Mouse (Mus musculus) heart, embryonic 11.5 days (tissue): ENCODE data around the gene Rin2. TPM values are rescaled to one million over a fixed set of nuclear protein-coding genes. Genes with fewer than 3 reads are reported as not detected.

Experiments
- ATAC-seq: fragments of 200-750 bp; cut with Nextera tagmentation; replicated peaks from 2 replicates; pipeline ENCODE4 v1.8.0; 2017; ENCODE audit warnings: moderate library complexity; ENCODE audit not compliant: insufficient number of reproducible peaks, low FRiP score, low TSS enrichment
- H3K27ac ChIP-seq: fragments of 300-500 bp; sonication (generic); 2 replicates; pipeline ENCODE4 v1.5.1; 2014; ENCODE audit warnings: mild to moderate bottlenecking, low read depth, low read length
- H3K27me3 ChIP-seq: fragments of 300-500 bp; sonication (generic); 2 replicates; pipeline ENCODE4 v1.6.1; 2014; ENCODE audit warnings: mild to moderate bottlenecking, low read length, mixed read lengths; ENCODE audit not compliant: control insufficient read depth, insufficient read depth
- H3K36me3 ChIP-seq: fragments of 300-500 bp; sonication (generic); 2 replicates; pipeline ENCODE4 v1.6.1; 2014; ENCODE audit warnings: mild to moderate bottlenecking, low read length, moderate library complexity, mixed read lengths; ENCODE audit not compliant: control insufficient read depth, insufficient read depth
- H3K4me1 ChIP-seq: fragments of 300-500 bp; sonication (generic); 2 replicates; pipeline ENCODE4 v1.6.1; 2014; ENCODE audit warnings: low read length; ENCODE audit not compliant: control insufficient read depth, insufficient read depth
- H3K4me2 ChIP-seq: fragments of 300-500 bp; sonication (generic); 2 replicates; pipeline ENCODE4 v1.6.1; 2014; ENCODE audit warnings: mild to moderate bottlenecking, moderate library complexity
- H3K4me3 ChIP-seq: fragments of 300-500 bp; sonication (generic); 2 replicates; pipeline ENCODE4 v1.5.1; 2014; ENCODE audit warnings: low read depth, low read length
- H3K9ac ChIP-seq: fragments of 300-500 bp; sonication (generic); 2 replicates; pipeline ENCODE4 v1.6.1; 2014; ENCODE audit warnings: mild to moderate bottlenecking, low read depth, low read length, moderate library complexity
- H3K9me3 ChIP-seq: fragments of 300-500 bp; sonication (generic); replicated peaks from 2 replicates; pipeline ENCODE4 v1.6.1; 2016; ENCODE audit warnings: low read length; ENCODE audit not compliant: control insufficient read depth
- WGBS: fragments of 180-500 bp; shearing (Covaris S2); extraction: QIAGEN DNeasy Blood & Tissue Kit; methylation state at CpG from one replicate; pipeline ENCODE4 v1.1.7; 2014; ENCODE audit not compliant: insufficient replicate concordance; 5-methylcytosine and 5-hydroxymethylcytosine counted together
- polyA plus RNA-seq: library from polyadenylated mRNA; unstranded; fragments of >200 nt; fragmentation: Nextera tagmentation; extraction: Ambion mirVana; gene quantifications from 2 replicates; pipeline ENCODE4 v1.2.1, GENCODE M21; 2014

The Rin2 gene
- polyA plus RNA-seq, 1 experiment from 2014 or later: 16.3 TPM

DNA sequence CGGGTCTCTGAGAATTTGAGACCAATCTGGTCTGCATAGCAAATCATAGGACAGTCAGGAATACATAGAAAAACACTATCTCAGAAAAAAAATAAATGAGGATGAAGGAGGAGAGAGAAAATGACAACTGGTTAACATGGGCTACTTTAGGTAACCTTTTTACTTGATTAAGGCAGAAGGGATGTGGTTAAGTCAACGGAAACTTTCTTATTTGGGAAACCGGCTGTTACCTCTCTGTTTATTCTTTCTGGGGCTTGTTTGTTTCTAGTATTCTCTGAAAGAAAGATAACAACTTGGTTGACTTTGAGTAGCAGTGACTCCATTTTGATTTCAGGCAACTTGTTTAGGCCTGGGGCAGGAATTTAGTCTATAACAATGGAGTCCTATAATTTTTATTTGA, 163.7 kb downstream of the Rin2 start:
- no peaks in the 10 kb centered on the region for H3K36me3 ChIP-seq
- no peak overlapping the region for H3K4me3 ChIP-seq
- no peak for ATAC-seq
- H3K27ac ChIP-seq: no peak overlapping the region
- no peaks in the 10 kb centered on the region for H3K4me1 ChIP-seq
- no peak overlapping the region for H3K9ac ChIP-seq
- H3K4me2 ChIP-seq: no peak overlapping the region
- 75% methylated on average over 3 of the region's 3 CpGs for WGBS
- H3K9me3 ChIP-seq: no peaks in the 10 kb centered on the region
- no peaks in the 10 kb centered on the region for H3K27me3 ChIP-seq

DNA sequence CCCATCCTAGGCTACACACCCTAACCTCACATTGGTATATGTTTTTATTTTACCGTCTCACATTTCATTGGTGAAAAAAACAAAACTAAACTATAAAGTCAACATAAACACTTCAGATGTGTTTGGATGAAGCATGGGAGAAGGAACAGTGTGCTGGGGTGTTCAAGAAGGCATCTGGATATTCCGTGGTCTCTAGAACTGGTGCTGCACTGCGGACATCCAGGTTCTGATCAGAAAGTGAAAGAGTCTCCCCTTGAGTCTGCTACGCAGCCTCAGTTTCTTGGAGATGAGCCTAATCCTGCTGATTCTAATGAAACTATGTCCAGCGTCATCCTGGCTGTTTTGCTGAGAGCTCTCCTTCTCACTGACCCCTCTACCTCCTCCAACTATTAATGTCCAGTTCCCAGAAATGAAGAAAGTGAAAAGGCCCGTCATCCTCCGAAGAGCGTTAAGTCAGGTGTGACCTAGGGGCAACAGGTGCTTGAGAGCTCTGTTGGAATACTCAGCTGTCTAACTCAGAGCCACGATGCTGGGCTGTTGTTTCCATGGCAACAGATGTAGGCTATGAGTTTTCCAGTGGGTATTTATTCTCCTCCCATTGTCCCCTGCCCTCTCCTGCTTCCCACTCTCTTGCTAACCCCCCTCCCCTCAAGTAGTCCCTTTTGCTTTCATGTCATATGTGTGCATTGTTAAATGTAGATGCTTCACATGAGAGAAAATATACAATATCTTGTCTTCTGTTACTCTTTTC, 164.7 kb downstream of the Rin2 start:
- Histone ChIP-seq H3K9me3 (no peaks in the 10 kb centered on the region), H3K27ac (no peak overlapping the region), H3K4me3 (no peak overlapping the region), H3K9ac (no peak overlapping the region), H3K4me1 (no peaks in the 10 kb centered on the region), H3K36me3 (no peaks in the 10 kb centered on the region), H3K27me3 (no peaks in the 10 kb centered on the region), H3K4me2 (no peak overlapping the region)
- no peak for ATAC-seq
- WGBS: 84% methylated on average over 9 of the region's 9 CpGs

DNA sequence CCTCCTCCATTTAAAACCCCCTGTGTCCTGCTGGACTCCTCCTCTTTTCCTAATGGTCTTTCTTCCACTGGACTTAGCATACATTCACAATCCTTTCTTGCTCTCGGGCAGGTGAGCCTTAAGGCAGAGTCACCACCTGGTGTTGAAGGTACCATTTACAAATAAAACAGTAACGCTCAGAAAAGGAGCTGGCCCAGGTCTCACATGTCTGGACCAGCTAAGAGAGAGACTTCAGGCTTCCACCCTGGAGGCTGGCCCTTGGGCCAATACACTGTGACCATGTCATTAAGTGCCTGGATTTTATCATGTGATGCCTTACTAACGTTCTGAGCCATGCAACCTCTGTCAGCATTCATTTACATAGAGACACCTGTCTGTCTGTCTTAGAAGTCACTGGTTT, 165.3 kb downstream of the Rin2 start:
- Histone ChIP-seq H3K4me2 (no peak overlapping the region), H3K27me3 (no peaks in the 10 kb centered on the region), H3K9me3 (no peaks in the 10 kb centered on the region), H3K9ac (no peak overlapping the region), H3K36me3 (no peaks in the 10 kb centered on the region), H3K4me3 (no peak overlapping the region), H3K4me1 (no peaks in the 10 kb centered on the region), H3K27ac (no peak overlapping the region)
- WGBS: 65% methylated on average over 3 of the region's 3 CpGs
- no peak for ATAC-seq

DNA sequence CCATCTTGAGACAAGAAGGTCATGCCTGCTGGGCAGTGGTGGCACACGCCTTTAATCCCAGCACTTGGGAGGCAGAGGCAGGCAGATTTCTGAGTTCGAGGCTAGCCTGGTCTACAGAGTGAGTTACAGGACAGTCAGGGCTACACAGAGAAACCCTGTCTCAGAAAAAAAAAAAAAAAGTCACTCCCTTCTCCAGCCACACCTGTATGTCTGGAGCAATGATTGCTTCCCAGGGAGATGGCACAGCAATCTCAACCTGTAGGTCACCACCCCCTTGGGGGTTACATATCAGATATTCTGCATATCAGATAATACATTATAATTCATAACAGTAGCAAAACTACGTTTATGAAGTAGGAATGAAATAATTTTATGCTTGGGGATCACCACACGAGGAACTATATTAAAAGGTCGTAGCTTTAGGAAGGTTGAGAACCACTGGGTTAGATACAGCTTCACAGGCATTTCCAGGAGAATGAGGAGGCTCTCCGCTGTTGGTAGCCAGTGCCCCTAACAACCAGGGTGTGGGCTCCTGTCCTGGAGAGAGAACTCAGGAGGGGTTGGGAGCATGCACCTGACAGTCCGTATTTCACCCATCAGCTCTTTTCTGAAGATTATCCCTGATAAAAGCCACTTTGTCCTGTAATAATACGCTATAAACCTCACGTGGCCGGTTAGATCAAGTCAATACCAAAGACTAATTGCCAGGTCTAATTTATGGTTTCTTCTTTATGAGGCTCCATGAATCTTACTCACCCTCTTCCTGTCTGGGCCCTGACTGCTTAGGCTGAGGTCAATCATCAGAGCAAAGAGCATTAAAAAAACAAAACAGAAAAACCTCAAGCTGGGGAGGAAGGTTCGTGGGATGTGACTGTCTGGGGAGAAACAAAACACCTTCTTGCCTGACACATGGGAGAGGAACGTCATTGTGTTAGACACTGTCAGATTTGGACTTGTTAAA, 166.2 kb downstream of the Rin2 start:
- H3K9ac ChIP-seq: no peak overlapping the region
- 75% methylated on average over 12 of the region's 12 CpGs for WGBS
- no peaks in the 10 kb centered on the region for H3K27me3 ChIP-seq
- no peak for ATAC-seq
- no peaks in the 10 kb centered on the region for H3K36me3 ChIP-seq
- no peak overlapping the region for H3K27ac ChIP-seq
- no peak overlapping the region for H3K4me3 ChIP-seq
- no peak overlapping the region for H3K4me2 ChIP-seq
- H3K4me1 ChIP-seq: no peaks in the 10 kb centered on the region
- no peaks in the 10 kb centered on the region for H3K9me3 ChIP-seq

DNA sequence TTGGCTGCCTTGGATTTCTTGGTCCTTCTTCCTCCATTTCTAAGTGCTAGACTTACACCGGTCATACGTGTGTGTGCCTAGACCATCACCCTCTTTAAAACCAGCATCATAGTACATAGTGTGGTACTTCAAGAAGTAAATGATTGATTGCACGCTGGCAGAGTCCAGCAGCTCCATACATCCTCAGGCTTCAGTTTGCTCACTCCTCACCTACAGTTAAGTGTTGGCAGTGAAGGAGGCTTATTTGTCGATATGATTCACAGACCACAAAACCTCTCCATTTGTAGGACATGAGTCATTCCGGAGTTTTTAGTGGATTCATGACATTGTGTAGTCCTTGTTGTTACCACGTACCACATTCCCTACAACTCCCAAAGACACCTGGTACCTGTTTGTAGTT, 168.3 kb downstream of the Rin2 start:
- no peak overlapping the region for H3K9ac ChIP-seq
- no peaks in the 10 kb centered on the region for H3K4me1 ChIP-seq
- ATAC-seq: no peak
- no peak overlapping the region for H3K4me2 ChIP-seq
- no peaks in the 10 kb centered on the region for H3K36me3 ChIP-seq
- H3K9me3 ChIP-seq: no peaks in the 10 kb centered on the region
- H3K4me3 ChIP-seq: no peak overlapping the region
- H3K27me3 ChIP-seq: no peaks in the 10 kb centered on the region
- no peak overlapping the region for H3K27ac ChIP-seq
- WGBS: 83% methylated on average over 6 of the region's 6 CpGs

DNA sequence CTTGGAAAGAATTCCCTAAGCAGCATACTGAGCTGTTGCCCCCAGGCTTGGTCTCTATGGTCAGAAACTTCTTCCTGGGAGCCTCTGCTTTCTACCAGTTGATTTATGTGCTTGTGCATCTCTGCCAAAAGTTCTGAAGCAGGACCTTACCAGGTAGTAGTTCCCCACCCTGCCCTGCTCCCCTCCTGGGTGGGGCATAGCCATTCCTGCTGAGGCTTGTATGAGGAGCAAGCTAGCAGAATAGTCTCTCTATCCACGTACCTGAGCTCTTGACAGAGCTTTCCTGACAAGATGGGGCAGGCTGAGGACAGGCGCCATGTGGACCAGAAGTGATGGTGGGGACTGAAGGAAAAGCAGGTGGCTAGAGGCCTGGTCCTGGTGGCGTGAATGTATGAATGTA, 171.6 kb downstream of the Rin2 start:
- H3K27me3 ChIP-seq: no peaks in the 10 kb centered on the region
- H3K4me2 ChIP-seq: no peak overlapping the region
- H3K36me3 ChIP-seq: peaks cover 4% of the 10 kb centered on the region; the same call in 1 of the 2 replicates
- H3K4me1 ChIP-seq: peaks cover 3% of the 10 kb centered on the region; the same call in 1 of the 2 replicates
- 86% methylated on average over 3 of the region's 3 CpGs for WGBS
- H3K9me3 ChIP-seq: no peaks in the 10 kb centered on the region
- no peak overlapping the region for H3K4me3 ChIP-seq
- no peak overlapping the region for H3K9ac ChIP-seq
- no peak for ATAC-seq
- H3K27ac ChIP-seq: no peak overlapping the region

DNA sequence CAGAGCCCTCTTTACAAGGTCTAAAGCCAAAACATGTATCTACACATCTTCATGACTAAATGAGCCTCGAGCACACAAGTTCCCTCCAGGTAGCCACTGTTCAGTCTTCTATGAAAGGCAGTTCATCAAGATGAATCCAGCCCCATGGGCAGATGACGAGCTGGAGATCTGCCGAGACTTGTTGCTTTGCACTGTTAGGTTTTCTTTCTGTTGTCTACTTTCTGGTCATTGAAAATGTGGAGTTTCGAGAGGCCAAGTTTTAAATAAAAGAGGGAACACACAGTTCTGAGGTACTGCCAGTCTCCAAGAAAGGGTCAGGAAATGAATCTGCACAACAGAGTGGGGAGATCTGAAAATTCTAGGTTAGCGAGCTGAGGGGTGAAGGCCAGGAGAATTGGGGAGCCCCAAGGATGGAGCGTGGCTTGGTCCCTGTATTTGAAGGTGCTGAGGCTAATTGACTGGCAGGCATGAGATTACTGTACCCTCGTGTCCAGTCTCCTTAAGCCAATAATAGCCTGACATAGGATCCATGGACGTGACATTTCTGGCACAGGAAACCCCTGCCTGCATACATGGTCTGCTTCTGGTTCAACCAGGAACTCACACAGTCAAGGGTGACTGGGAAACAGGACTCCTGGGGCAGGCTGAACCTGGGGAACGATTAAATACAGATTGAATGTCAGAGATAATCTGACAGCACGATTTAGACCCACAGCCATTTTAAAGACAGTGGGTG, 174.3 kb downstream of the Rin2 start:
- no peak for ATAC-seq
- Histone ChIP-seq H3K4me3 (no peak overlapping the region), H3K27ac (0 out of 2 replicates have a peak overlapping the region, but pooled peaks have one; percentile 7), H3K4me1 (peaks cover 3% of the 10 kb centered on the region; the same call in 1 of the 2 replicates), H3K9me3 (no peaks in the 10 kb centered on the region), H3K9ac (no peak overlapping the region), H3K4me2 (no peak overlapping the region), H3K27me3 (no peaks in the 10 kb centered on the region), H3K36me3 (peaks cover 4% of the 10 kb centered on the region; the same call in 1 of the 2 replicates)
- 71% methylated on average over 10 of the region's 10 CpGs for WGBS

DNA sequence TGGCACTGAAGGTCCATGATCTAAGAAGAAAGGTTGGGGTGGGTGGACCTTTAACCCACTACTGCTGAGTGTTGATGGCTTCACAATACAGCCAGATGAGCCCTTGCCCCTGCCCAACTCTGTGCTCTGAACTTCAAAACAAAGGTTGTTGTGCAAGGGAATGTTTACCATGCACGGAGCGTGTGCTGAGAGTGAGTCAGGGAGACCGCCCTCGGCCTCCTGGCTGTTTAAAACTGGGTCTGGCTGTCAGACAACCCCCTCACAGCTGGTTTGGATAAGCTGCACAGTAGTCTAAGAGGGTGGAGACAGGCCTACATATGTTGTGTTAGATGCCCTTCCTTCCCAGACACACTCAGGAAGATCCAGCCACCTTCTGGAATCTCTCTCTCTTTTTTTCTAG, 175.8 kb downstream of the Rin2 start:
- Histone ChIP-seq H3K9me3 (no peaks in the 10 kb centered on the region), H3K4me1 (peaks cover 3% of the 10 kb centered on the region; the same call in 1 of the 2 replicates), H3K9ac (no peak overlapping the region), H3K27me3 (no peaks in the 10 kb centered on the region), H3K4me3 (no peak overlapping the region), H3K4me2 (no peak overlapping the region), H3K36me3 (peaks cover 4% of the 10 kb centered on the region; the same call in 1 of the 2 replicates), H3K27ac (0 out of 2 replicates have a peak overlapping the region, but pooled peaks have one; percentile 41)
- WGBS: 56% methylated on average over 4 of the region's 4 CpGs
- no peak for ATAC-seq
